Mouse (Mus musculus) liver, adult 2 months (tissue): ENCODE measurements at regions not wholly inside any gene's neighbourhood (a gene's known extent, or its start where the extent isn't known, plus 50 kb on each side); places are given as distances from the start of the nearest gene placed in this dataset.

Experiments used
- CTCF ChIP-seq: fragments of 200-500 bp; IDR thresholded peaks from 2 replicates; pipeline ENCODE4 v1.5.1; 2011; ENCODE audit warnings: low read depth, low read length, control low read depth
- POLR2A ChIP-seq: fragments of 200-500 bp; IDR thresholded peaks from 2 replicates; pipeline ENCODE4 v1.6.1; 2011; ENCODE audit warnings: low read length, control low read depth; ENCODE audit not compliant: insufficient read depth; ENCODE audit errors: extremely low read depth

DNA sequence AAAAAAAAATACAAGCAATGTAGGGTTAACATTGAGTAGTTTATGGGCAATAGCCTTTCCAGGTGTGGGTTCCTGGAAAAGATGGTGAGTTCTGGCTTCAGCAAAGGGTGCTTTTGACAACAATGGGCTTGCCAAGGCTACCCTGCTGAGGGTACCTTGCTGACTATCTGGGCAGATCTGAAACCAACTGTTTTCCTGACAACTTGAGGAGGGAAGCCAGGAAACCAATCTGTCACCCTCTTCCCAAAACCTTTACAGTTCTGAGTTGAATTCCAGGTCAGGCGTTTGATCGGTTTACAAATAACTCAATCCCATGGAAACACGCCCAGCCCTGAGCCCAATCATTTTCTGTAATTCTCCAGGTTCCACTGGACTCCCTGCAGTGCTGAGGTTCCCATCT, 336.6 kb downstream of the Prdm2 start:
- TF ChIP-seq CTCF = no peak
- TF ChIP-seq POLR2A = no peak
